Comparison of ENCODE assay signal across 20 mouse cellular contexts in the genomic region with DNA sequence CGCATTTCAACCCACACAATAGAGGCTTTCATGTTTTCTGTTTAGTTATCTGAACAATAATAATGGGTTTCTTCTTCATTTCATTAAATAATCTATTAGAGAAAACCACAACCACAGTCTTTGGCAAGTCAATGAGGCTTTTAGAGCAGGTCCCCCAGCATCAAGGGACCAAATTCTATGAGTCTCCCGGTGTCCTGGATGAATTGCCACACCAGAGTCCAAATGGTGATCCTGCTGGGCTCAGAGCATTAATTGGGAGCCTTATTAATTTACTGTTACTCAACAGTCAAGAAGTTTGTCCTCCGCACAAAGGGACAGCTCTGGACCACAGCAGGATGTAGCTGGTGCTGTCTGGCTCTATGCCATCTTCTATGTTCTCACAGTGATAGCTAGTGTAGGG. TPM values are rescaled to one million over a fixed set of nuclear protein-coding genes. Genes with fewer than 3 reads are reported as not detected.
A peak's percentile ranks its signal among the peaks of the same experiment; 100 is the strongest.
DNase-seq lines count a peak whose midpoint lies in the region; ATAC-seq and TF ChIP-seq lines count a peak whose summit lies in the region.
"Had no signal": no experiment of that assay in that cellular context is flagged by ENCODE, and none has a peak within 500 bp of the region (broad histone marks: within the 10 kb centered on the region; RNA-seq: fewer than 3 reads in every experiment).

No protein-coding gene starts in this region.

- 72% methylated on average over 3 of the region's 3 CpGs for WGBS in heart, adult 2 months
- 75% methylated on average over 3 of the region's 3 CpGs for WGBS in liver, postnatal 0 days (ENCODE audit: insufficient replicate concordance)

- no peak for TF ChIP-seq CTCF in heart, adult 2 months (IDR thresholded peaks at IDR 0.05)
- no peak for TF ChIP-seq CTCF in liver, postnatal 0 days (IDR thresholded peaks at IDR 0.05; ENCODE audit: low read depth)

- no peak overlapping the region for H3K9ac ChIP-seq in heart, adult 2 months (ENCODE audit: low read depth, low read length)
- H3K9ac ChIP-seq in liver, postnatal 0 days (replicated peaks) = no peak overlapping the region

- TF ChIP-seq POLR2A in heart, adult 2 months (IDR thresholded peaks at IDR 0.05; ENCODE audit: insufficient read depth, low read depth, low read length) = no peak

- no peak overlapping the region for H3K27ac ChIP-seq in heart, adult 2 months
- H3K27ac ChIP-seq in liver, postnatal 0 days (ENCODE audit: low read depth) = no peak overlapping the region

- intact Hi-C loops in heart, adult 2 months (cut with DNase I) = no loop called here

- ATAC-seq in liver, postnatal 0 days = no peak
- ATAC-seq: activated CD4-positive, CD25-positive, alpha-beta regulatory T cell, adult 4 months; CD4-positive, CD25-positive, alpha-beta regulatory T cell, adult 4 months; Patski had no signal

- no peaks in the 10 kb centered on the region for H3K4me1 ChIP-seq in heart, adult 2 months (ENCODE audit: control insufficient read depth, insufficient read depth, low read length)
- no peaks in the 10 kb centered on the region for H3K4me1 ChIP-seq in liver, postnatal 0 days (ENCODE audit: insufficient read depth)

- no peaks in the 10 kb centered on the region for H3K9me3 ChIP-seq in liver, postnatal 0 days (ENCODE audit: low read length)
- H3K9me3 ChIP-seq: G1E had no signal

- DNase-seq in heart, adult 11 months = peak; percentile 62
- DNase-seq in heart, adult 2 months = no peak
- DNase-seq in Muller cell, postnatal 12 days (ENCODE audit: inconsistent ontology term) = peak; percentile 93
- DNase-seq in liver, postnatal 0 days = no peak
- DNase-seq: adrenal gland, adult 2 months; adrenal gland, adult 8-10 months; adrenal gland, postnatal 10 days; adrenal gland, postnatal 14 days; adrenal gland, postnatal 25 days; adrenal gland, postnatal 36 days; B cell, adult 2 months; cerebellum, adult 11 months; cerebellum, adult 11-12 months; cerebellum, adult 18-20 months; cerebellum, adult 2 months had no signal

- no peak overlapping the region for H3K4me3 ChIP-seq in heart, adult 2 months
- H3K4me3 ChIP-seq in liver, postnatal 0 days (ENCODE audit: low read depth, low read length) = no peak overlapping the region

- no peak overlapping the region for H3K4me2 ChIP-seq in liver, postnatal 0 days (ENCODE audit: low read depth, low read length)

- TF ChIP-seq EP300 in heart, adult 2 months (IDR thresholded peaks at IDR 0.05; ENCODE audit: insufficient read depth, low read depth, low read length) = no peak
- no peak for TF ChIP-seq EP300 in liver, postnatal 0 days (IDR thresholded peaks at IDR 0.05; ENCODE audit: low read depth)

- no peaks in the 10 kb centered on the region for H3K36me3 ChIP-seq in heart, adult 2 months (ENCODE audit: control insufficient read depth, insufficient read depth, low read length)
- H3K36me3 ChIP-seq in liver, postnatal 0 days (replicated peaks; ENCODE audit: insufficient read depth, low read length) = no peaks in the 10 kb centered on the region
- H3K36me3 ChIP-seq: G1E had no signal

- H3K79me2 ChIP-seq in heart, adult 2 months (replicated peaks; ENCODE audit: control insufficient read depth, insufficient read depth, low read length) = no peaks in the 10 kb centered on the region

- no peaks in the 10 kb centered on the region for H3K27me3 ChIP-seq in heart, adult 2 months (ENCODE audit: control insufficient read depth, insufficient read depth, low read length)
- no peaks in the 10 kb centered on the region for H3K27me3 ChIP-seq in liver, postnatal 0 days (ENCODE audit: insufficient read depth, low read length)
- H3K27me3 ChIP-seq: CH12.LX had no signal

RNA-seq across cellular contexts. Expression of gene Mtpn, which starts 52.5 kb away (rescaled TPM):
- 10 to 100 TPM; 42.9 to 47.1 TPM for total RNA-seq in heart, adult 2 months (2021)
- polyA plus RNA-seq in heart, adult 2 months (2012; rRNA removed) = 13.2 and 23.1 TPM in 2 replicates
- 34.5 and 40.4 TPM in 2 replicates for polyA plus RNA-seq in liver, postnatal 0 days (2015; fragmentation: Nextera tagmentation; extraction: Ambion mirVana)

Comparison
In these comparisons a context has a peak if more than half of its experiments do, and no peak if none do; other contexts are left out.
1. DNase-seq: peak in heart, adult 11 months (single experiment) and Muller cell, postnatal 12 days (single experiment); none in heart, adult 2 months (0 of 2) and liver, postnatal 0 days (single experiment).